Mouse (Mus musculus) stomach, embryonic 14.5 days (tissue): Measurements from ENCODE around the gene Zscan29. TPM values are rescaled to one million over a fixed set of nuclear protein-coding genes. Genes with fewer than 3 reads are reported as not detected.
"Not testable (repeated sequence)": the region's sequence is repeated elsewhere in the genome, so short reads cannot be mapped to it uniquely, and the experiment has no call there.

Experiments
- ATAC-seq: fragments of 200-750 bp; cut with Nextera tagmentation; 2 replicates; pipeline ENCODE4 v1.8.0; 2017; ENCODE audit warnings: low read depth, moderate TSS enrichment; ENCODE audit not compliant: insufficient number of reproducible peaks, insufficient read depth, low FRiP score
- H3K27ac ChIP-seq: fragments of 300-500 bp; sonication (generic); 2 replicates; pipeline ENCODE4 v1.5.1; 2014; ENCODE audit warnings: mild to moderate bottlenecking, low read length, moderate library complexity, mixed read lengths
- H3K27me3 ChIP-seq: fragments of 300-500 bp; sonication (generic); 2 replicates; pipeline ENCODE4 v1.6.1; 2014; ENCODE audit warnings: low read length, control low read depth, mixed read lengths; ENCODE audit not compliant: control insufficient read depth, insufficient read depth
- H3K36me3 ChIP-seq: fragments of 300-500 bp; sonication (generic); 2 replicates; pipeline ENCODE4 v1.6.1; 2014; ENCODE audit warnings: mild to moderate bottlenecking, control low read depth, low read length, moderate library complexity, mixed read lengths; ENCODE audit not compliant: control insufficient read depth, insufficient read depth
- H3K4me1 ChIP-seq: fragments of 300-500 bp; sonication (generic); 2 replicates; pipeline ENCODE4 v1.6.1; 2014; ENCODE audit warnings: low read length, control low read depth, mixed read lengths; ENCODE audit not compliant: control insufficient read depth, insufficient read depth
- H3K4me2 ChIP-seq: fragments of 300-500 bp; sonication (generic); replicated peaks from 2 replicates; pipeline ENCODE4 v1.6.1; 2014; ENCODE audit warnings: low read depth, low read length, control low read depth
- H3K4me3 ChIP-seq: fragments of 300-500 bp; sonication (generic); 2 replicates; pipeline ENCODE4 v1.5.1; 2014; ENCODE audit warnings: low read depth, low read length, control low read depth
- H3K9ac ChIP-seq: fragments of 300-500 bp; sonication (generic); replicated peaks from 2 replicates; pipeline ENCODE4 v1.6.1; 2014; ENCODE audit warnings: low read depth, mild to moderate bottlenecking, control low read depth, low read length, moderate library complexity, mixed read lengths
- H3K9me3 ChIP-seq: fragments of 300-500 bp; sonication (generic); 2 replicates; pipeline ENCODE4 v1.6.1; 2016; ENCODE audit warnings: low read depth, low read length, control low read depth; ENCODE audit not compliant: control insufficient read depth
- WGBS: fragments of 180-500 bp; shearing (Covaris S2); extraction: QIAGEN DNeasy Blood & Tissue Kit; methylation state at CpG from one replicate; pipeline ENCODE4 v1.1.7; 2014; 5-methylcytosine and 5-hydroxymethylcytosine counted together
- polyA plus RNA-seq: library from polyadenylated mRNA; unstranded; fragments of >200 nt; fragmentation: Nextera tagmentation; extraction: Ambion mirVana; gene quantifications from 2 replicates; pipeline ENCODE4 v1.2.1, GENCODE M21; 2014

Gene Zscan29
- polyA plus RNA-seq, 1 experiment from 2014 or later, result 12.2 TPM

- 92% methylated on average over 5 of the region's 5 CpGs for WGBS
- H3K9me3 ChIP-seq, H3K4me1 ChIP-seq, ATAC-seq, H3K4me2 ChIP-seq, H3K36me3 ChIP-seq, H3K27ac ChIP-seq, H3K9ac ChIP-seq, H3K27me3 ChIP-seq, H3K4me3 ChIP-seq: not testable (repeated sequence)
These were observed 44.6 kb downstream of the Zscan29 start for GRCm38 (mm10) chr2:121126302-121126701.

GRCm38 (mm10) chr2:121119260-121119659 lies 51.7 kb downstream of the Zscan29 start:
- Histone ChIP-seq H3K9me3 (no peaks in the 10 kb centered on the region), H3K27ac (no peak overlapping the region), H3K4me2 (no peak overlapping the region), H3K4me3 (no peak overlapping the region), H3K36me3 (no peaks in the 10 kb centered on the region), H3K9ac (no peak overlapping the region), H3K27me3 (no peaks in the 10 kb centered on the region), H3K4me1 (no peaks in the 10 kb centered on the region)
- ATAC-seq, result no peak
- 76% methylated on average over 3 of the region's 3 CpGs for WGBS

DNA sequence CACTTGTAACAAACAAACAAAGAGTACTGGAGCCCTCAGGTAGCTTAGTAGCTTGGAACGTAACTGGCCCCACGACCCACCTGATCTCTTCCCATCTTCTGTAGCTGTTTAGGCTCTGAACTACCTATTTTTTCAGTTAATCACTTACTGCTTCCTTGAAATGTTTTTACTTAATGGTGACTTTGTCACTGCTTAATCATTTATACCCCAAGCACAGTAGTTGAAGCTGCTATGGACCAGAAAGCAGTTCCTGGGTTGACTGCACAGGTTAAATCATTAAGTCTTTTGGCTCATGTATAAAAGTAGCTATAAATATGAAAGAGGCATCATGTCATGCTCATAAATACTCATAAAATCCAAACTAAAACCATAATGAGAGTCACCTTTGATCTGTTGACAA lies 55.5 kb downstream of the Zscan29 start:
- no peaks in the 10 kb centered on the region for H3K4me1 ChIP-seq
- no peaks in the 10 kb centered on the region for H3K27me3 ChIP-seq
- WGBS, result 89% methylated on average over 2 of the region's 2 CpGs
- no peak overlapping the region for H3K4me2 ChIP-seq
- H3K27ac ChIP-seq, result no peak overlapping the region
- no peaks in the 10 kb centered on the region for H3K36me3 ChIP-seq
- ATAC-seq, result no peak
- H3K9ac ChIP-seq, result no peak overlapping the region
- H3K9me3 ChIP-seq, result no peaks in the 10 kb centered on the region
- no peak overlapping the region for H3K4me3 ChIP-seq

DNA sequence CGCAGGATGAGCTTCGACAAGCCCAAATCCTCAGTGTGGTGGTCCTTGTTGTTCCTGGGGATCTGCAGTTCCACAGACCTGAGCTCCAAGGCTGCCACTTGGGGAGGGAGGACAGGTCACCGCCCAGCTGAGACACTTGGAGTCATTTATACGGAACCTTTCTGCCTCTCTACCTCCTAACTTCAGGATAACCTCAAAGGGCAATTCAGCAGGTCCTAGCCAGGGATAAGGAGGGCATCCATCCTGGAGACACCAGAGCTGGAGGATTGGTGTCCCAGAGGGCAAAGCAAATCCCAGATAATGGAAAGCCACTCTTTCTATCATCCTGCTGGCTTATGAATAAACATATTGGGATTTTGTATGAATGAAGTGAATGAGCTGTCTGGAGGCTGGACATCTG lies 61.2 kb downstream of the Zscan29 start, which contains the start of gene Tgm7:
TSS of gene Tgm7 (minus strand) at position 101 of the 400 bp plus-strand sequence.
- no peaks in the 10 kb centered on the region for H3K4me1 ChIP-seq
- no peak within 1 kb of the TSS for H3K27ac ChIP-seq
- no peak within 1 kb of the TSS for H3K9ac ChIP-seq
- H3K4me3 ChIP-seq, result no peak within 1 kb of the TSS
- no peaks in the 10 kb centered on the region for H3K36me3 ChIP-seq
- 80% methylated on average over 4 of the region's 4 CpGs for WGBS
- H3K4me2 ChIP-seq, result no peak within 1 kb of the TSS
- no peaks in the 10 kb centered on the region for H3K27me3 ChIP-seq
- no peak for ATAC-seq
- no peaks in the 10 kb centered on the region for H3K9me3 ChIP-seq

Other genes with a start within 250 kb of the Zscan29 start
- 30.7 and 32.6 TPM in 2 replicates for gene Ubr1, start 200.4 kb downstream of the Zscan29 start, polyA plus RNA-seq
- gene Tmem62, start 194.1 kb downstream of the Zscan29 start, polyA plus RNA-seq, result 4.2 and 5.6 TPM in 2 replicates
- 37.2 and 41.8 TPM in 2 replicates for gene Ccndbp1, start 162.7 kb downstream of the Zscan29 start, polyA plus RNA-seq
- gene Epb42, start 134.1 kb downstream of the Zscan29 start, polyA plus RNA-seq, result 1.0 and 1.3 TPM in 2 replicates
- gene Tgm5, start 85.3 kb downstream of the Zscan29 start, polyA plus RNA-seq, result 0.09 and 0.13 TPM in 2 replicates
- gene Tgm7, start 61.3 kb downstream of the Zscan29 start, polyA plus RNA-seq, result 0.20 TPM in 1 of 2 replicates, not detected in the other
- 21.8 and 22.7 TPM in 2 replicates for gene Adal, start 30.7 kb downstream of the Zscan29 start, polyA plus RNA-seq
- 20.1 and 23.9 TPM in 2 replicates for gene Lcmt2, start 30.5 kb downstream of the Zscan29 start, polyA plus RNA-seq
- gene Tubgcp4, start 471 bp downstream of the Zscan29 start, polyA plus RNA-seq, result 53.5 and 58.6 TPM in 2 replicates
- 71.2 and 86.0 TPM in 2 replicates for gene Trp53bp1, start 100.3 kb upstream of the Zscan29 start, polyA plus RNA-seq
- gene Map1a, start 118.5 kb upstream of the Zscan29 start, polyA plus RNA-seq, result 10.4 and 16.1 TPM in 2 replicates
- 15.4 and 18.0 TPM in 2 replicates for gene Ppip5k1, start 184.3 kb upstream of the Zscan29 start, polyA plus RNA-seq
- gene Ckmt1, start 186.6 kb upstream of the Zscan29 start, polyA plus RNA-seq, result 43.6 and 53.7 TPM in 2 replicates
- not detected in 2 replicates for gene Strc, start 216.0 kb upstream of the Zscan29 start, polyA plus RNA-seq
- 484 and 546 TPM in 2 replicates for gene Pdia3, start 242.7 kb upstream of the Zscan29 start, polyA plus RNA-seq
- 2.2 and 3.0 TPM in 2 replicates for gene Catsper2, start 242.7 kb upstream of the Zscan29 start, polyA plus RNA-seq